Mouse (Mus musculus): ENCODE results near the gene Syde2. TPM values are rescaled to one million over a fixed set of nuclear protein-coding genes. Genes with fewer than 3 reads are reported as not detected.

Syde2 gene
- polyA plus RNA-seq, 1 experiment from 2014 or later: 5.4 TPM

DNA sequence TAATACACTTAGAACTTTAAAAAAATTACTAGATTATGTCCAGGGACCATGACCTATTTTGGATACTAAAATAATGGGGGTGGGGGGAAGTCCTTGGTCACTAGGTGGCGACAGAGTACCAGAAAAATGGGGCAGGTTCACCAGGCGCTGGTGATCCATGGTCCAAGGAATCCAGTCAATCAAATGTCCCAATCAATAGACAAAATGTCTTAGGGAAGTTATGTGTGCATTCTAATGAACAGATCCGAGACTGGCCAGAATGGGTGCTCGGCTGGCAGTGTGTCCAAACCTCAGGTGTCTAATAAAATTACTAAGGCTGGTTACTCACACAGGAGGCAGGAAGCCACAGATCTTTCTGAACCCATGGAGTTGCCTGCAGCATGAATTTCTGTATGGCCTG, 70.6 kb downstream of the Syde2 start:
- Histone ChIP-seq H3K4me1 (peaks cover 2% of the 10 kb centered on the region; the same call in 1 of the 2 replicates), H3K9ac (no peak overlapping the region), H3K36me3 (no peaks in the 10 kb centered on the region), H3K9me3 (no peaks in the 10 kb centered on the region), H3K4me3 (no peak overlapping the region), H3K4me2 (no peak overlapping the region), H3K27ac (replicated peaks) (no peak overlapping the region), H3K27me3 (replicated peaks) (peaks cover 5% of the 10 kb centered on the region; the same call in 1 of the 2 replicates)
- ATAC-seq (ENCODE audit: extremely low read depth, insufficient number of reproducible peaks, low FRiP score, low TSS enrichment): no peak
- 14% methylated on average over 4 of the region's 4 CpGs for WGBS

DNA sequence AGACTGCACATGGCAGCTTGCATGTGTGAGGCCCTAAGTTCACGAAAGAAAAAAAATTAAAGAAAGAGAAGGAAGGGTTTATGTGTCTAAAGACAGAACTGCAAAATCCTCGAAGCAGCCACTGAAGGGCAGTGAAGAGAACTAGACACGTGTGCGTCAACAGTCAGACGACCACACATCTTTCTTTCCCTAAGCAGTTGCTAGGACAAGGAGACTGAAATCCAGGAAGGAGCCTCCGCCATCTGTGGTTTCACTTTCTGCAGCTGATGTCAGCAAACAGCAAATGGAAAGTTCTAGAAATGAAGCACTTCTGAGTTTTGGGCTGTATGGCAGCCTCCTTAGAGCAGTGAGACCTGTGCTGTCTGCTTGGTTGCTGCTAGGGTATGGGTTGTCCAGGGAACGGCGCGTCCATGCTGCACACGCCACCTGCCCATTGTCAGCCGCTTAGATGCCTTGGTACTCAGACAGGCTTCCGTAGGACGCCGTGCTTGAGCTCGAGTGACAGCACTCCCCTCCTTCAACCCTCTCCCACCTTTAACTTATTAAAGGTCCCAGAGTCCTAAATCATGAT, 71.8 kb downstream of the Syde2 start:
- no peaks in the 10 kb centered on the region for H3K4me1 ChIP-seq
- no peak overlapping the region for H3K9ac ChIP-seq
- H3K36me3 ChIP-seq: no peaks in the 10 kb centered on the region
- H3K4me2 ChIP-seq: no peak overlapping the region
- 74% methylated on average over 15 of the region's 15 CpGs for WGBS
- no peak overlapping the region for H3K27ac ChIP-seq (replicated peaks)
- H3K4me3 ChIP-seq: no peak overlapping the region
- H3K9me3 ChIP-seq: no peaks in the 10 kb centered on the region
- ATAC-seq (ENCODE audit: extremely low read depth, insufficient number of reproducible peaks, low FRiP score, low TSS enrichment): no peak
- H3K27me3 ChIP-seq (replicated peaks): peaks cover 5% of the 10 kb centered on the region; the same call in 1 of the 2 replicates

DNA sequence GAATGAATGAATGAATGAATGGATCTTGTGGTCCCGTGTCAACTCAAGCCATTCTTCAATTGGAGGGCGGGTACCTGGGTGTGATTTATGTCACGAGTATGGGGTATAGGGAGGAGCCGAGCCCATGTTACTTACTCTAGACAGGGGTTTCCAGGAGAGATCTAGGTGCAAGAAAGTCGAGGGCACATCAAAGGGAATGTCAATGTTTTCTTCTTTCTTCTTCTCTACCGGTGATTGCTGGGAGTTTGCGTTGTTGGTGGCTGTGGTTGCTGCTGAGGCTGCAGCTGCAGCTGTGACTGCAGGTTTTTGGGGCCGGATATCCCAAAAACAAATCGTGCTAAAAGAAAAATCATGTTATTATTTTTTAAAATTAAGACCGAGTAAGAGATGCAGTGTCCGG, 75.5 kb downstream of the Syde2 start:
- Histone ChIP-seq H3K9ac (no peak overlapping the region), H3K4me3 (no peak overlapping the region), H3K4me1 (no peaks in the 10 kb centered on the region), H3K4me2 (no peak overlapping the region), H3K27ac (replicated peaks) (no peak overlapping the region), H3K36me3 (no peaks in the 10 kb centered on the region), H3K9me3 (no peaks in the 10 kb centered on the region), H3K27me3 (replicated peaks) (no peaks in the 10 kb centered on the region)
- 78% methylated on average over 11 of the region's 11 CpGs for WGBS
- ATAC-seq (ENCODE audit: extremely low read depth, insufficient number of reproducible peaks, low FRiP score, low TSS enrichment): no peak

DNA sequence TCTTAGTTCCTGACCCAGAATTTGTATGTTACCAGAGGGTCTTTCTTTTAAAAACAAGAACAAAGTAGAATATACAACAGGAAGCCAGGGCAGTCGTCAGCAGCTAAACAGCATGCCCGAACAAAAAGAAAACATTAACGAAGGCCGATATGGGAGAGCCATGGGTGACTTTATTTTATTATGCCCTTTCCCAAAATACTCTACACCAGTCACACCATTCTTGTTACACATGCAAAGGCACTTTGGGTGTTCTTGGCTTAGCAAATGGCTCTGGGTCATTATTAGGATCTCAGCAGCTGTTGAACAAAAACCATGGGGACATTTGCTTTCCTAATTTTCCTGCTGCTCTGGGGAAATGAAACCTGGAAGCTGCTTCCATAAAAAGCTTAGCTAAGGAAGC, 81.6 kb downstream of the Syde2 start:
- no peak overlapping the region for H3K4me2 ChIP-seq
- no peaks in the 10 kb centered on the region for H3K36me3 ChIP-seq
- H3K9ac ChIP-seq: no peak overlapping the region
- 73% methylated on average over 4 of the region's 4 CpGs for WGBS
- no peaks in the 10 kb centered on the region for H3K9me3 ChIP-seq
- H3K27me3 ChIP-seq (replicated peaks): no peaks in the 10 kb centered on the region
- H3K4me3 ChIP-seq: no peak overlapping the region
- ATAC-seq (ENCODE audit: extremely low read depth, insufficient number of reproducible peaks, low FRiP score, low TSS enrichment): no peak
- no peaks in the 10 kb centered on the region for H3K4me1 ChIP-seq
- H3K27ac ChIP-seq (replicated peaks): no peak overlapping the region

Other genes with a start within 250 kb of the Syde2 start
- 26.0 and 27.9 TPM in 2 replicates for gene Ddah1, start 229.2 kb upstream of the Syde2 start, polyA plus RNA-seq (2015; fragmentation: Nextera tagmentation; extraction: Ambion mirVana)
- gene Bcl10, start 65.1 kb upstream of the Syde2 start, polyA plus RNA-seq (2015; fragmentation: Nextera tagmentation; extraction: Ambion mirVana): 35.1 and 36.0 TPM in 2 replicates
- gene 2410004B18Rik, start 49.9 kb upstream of the Syde2 start, polyA plus RNA-seq (2015; fragmentation: Nextera tagmentation; extraction: Ambion mirVana): 35.4 and 44.6 TPM in 2 replicates
- gene Wdr63, start 120.3 kb downstream of the Syde2 start, polyA plus RNA-seq (2015; fragmentation: Nextera tagmentation; extraction: Ambion mirVana): not detected in 2 replicates
- 0.45 and 1.1 TPM in 2 replicates for gene Mcoln3, start 129.6 kb downstream of the Syde2 start, polyA plus RNA-seq (2015; fragmentation: Nextera tagmentation; extraction: Ambion mirVana)
- 0.42 and 0.57 TPM in 2 replicates for gene Mcoln2, start 162.0 kb downstream of the Syde2 start, polyA plus RNA-seq (2015; fragmentation: Nextera tagmentation; extraction: Ambion mirVana)
- gene Lpar3, start 233.1 kb downstream of the Syde2 start, polyA plus RNA-seq (2015; fragmentation: Nextera tagmentation; extraction: Ambion mirVana): 44.7 and 49.7 TPM in 2 replicates